Mouse (Mus musculus) macrophage (primary cell): ENCODE data around the gene Slc15a3. TPM values are rescaled to one million over a fixed set of nuclear protein-coding genes. Genes with fewer than 3 reads are reported as not detected.

Source experiments
- H3K27ac ChIP-seq: fragments of 350-480 bp; formaldehyde crosslinking; 2 replicates; pipeline ENCODE4 v1.9.0; 2021
- H3K36me3 ChIP-seq: fragments of 350-480 bp; formaldehyde crosslinking; 2 replicates; pipeline ENCODE4 v1.9.0; 2021; ENCODE audit errors: inconsistent target
- H3K4me3 ChIP-seq: fragments of 350-480 bp; formaldehyde crosslinking; 2 replicates; pipeline ENCODE4 v1.9.0; 2021; ENCODE audit errors: inconsistent target
- H3K79me2 ChIP-seq: fragments of 350-480 bp; formaldehyde crosslinking; 2 replicates; pipeline ENCODE4 v1.9.0; 2021; ENCODE audit errors: inconsistent target
- WGBS: methylation state at CpG from one replicate; pipeline ENCODE4 v1.1.7; 2026; ENCODE audit warnings: inconsistent platforms; ENCODE audit not compliant: missing documents; 5-methylcytosine and 5-hydroxymethylcytosine counted together
- polyA plus RNA-seq: library from polyadenylated mRNA; stranded (reverse); fragments of 250-400 nt; gene quantifications from 3 replicates; pipeline ENCODE4 v1.2.4, GENCODE M21; 2018; ENCODE audit warnings: inconsistent platforms

Gene Slc15a3
- polyA plus RNA-seq, 1 experiment from 2014 or later: 583 TPM

GRCm38 (mm10) chr19:10835671-10836070 lies 3.9 kb upstream of the Slc15a3 start:
- no peak overlapping the region for H3K27ac ChIP-seq
- H3K79me2 ChIP-seq: no peaks in the 10 kb centered on the region
- H3K36me3 ChIP-seq: no peaks in the 10 kb centered on the region
- H3K4me3 ChIP-seq: no peak overlapping the region
- whole genome bisulfite sequencing: 100% methylated on average over 3 of the region's 3 CpGs

- peak overlapping the region; percentile 100 for H3K27ac ChIP-seq
- 1% methylated on average over 16 of the region's 16 CpGs for WGBS
Observed at GRCm38 (mm10) chr19:10841721-10842626, 2.4 kb downstream of the Slc15a3 start.

GRCm38 (mm10) chr19:10842914-10843313 lies 3.4 kb downstream of the Slc15a3 start:
- peak overlapping the region; percentile 61 for H3K4me3 ChIP-seq
- peaks cover 56% of the 10 kb centered on the region for H3K79me2 ChIP-seq
- 41% methylated on average over 24 of the region's 24 CpGs for WGBS
- H3K36me3 ChIP-seq: peaks cover 26% of the 10 kb centered on the region
- peak overlapping the region; percentile 100 for H3K27ac ChIP-seq

More at GRCm38 (mm10) chr19:10841721-10842626, 2.4 kb downstream of the Slc15a3 start:
- Histone ChIP-seq H3K79me2 (peaks cover 46% of the 10 kb centered on the region), H3K4me3 (peak overlapping the region; percentile 61), H3K36me3 (peaks cover 16% of the 10 kb centered on the region)

GRCm38 (mm10) chr19:10844206-10844605 lies 4.7 kb downstream of the Slc15a3 start:
- 83% methylated on average over 2 of the region's 5 CpGs for WGBS
- H3K79me2 ChIP-seq: peaks cover 69% of the 10 kb centered on the region
- H3K36me3 ChIP-seq: peaks cover 37% of the 10 kb centered on the region
- H3K4me3 ChIP-seq: peak overlapping the region; percentile 61
- peak overlapping the region; percentile 100 for H3K27ac ChIP-seq

- Histone ChIP-seq H3K79me2 (peaks cover 81% of the 10 kb centered on the region), H3K27ac (no peak overlapping the region), H3K4me3 (peak overlapping the region; percentile 61), H3K36me3 (peaks cover 44% of the 10 kb centered on the region)
- whole genome bisulfite sequencing: 49% methylated on average over 3 of the region's 3 CpGs
Observed at GRCm38 (mm10) chr19:10845454-10845853, 5.9 kb downstream of the Slc15a3 start.

- H3K79me2 ChIP-seq: peaks cover 88% of the 10 kb centered on the region
- peaks cover 51% of the 10 kb centered on the region for H3K36me3 ChIP-seq
- H3K4me3 ChIP-seq: peak overlapping the region; percentile 61; the same call in 1 of the 2 replicates
- H3K27ac ChIP-seq: no peak overlapping the region
- 94% methylated on average over 6 of the region's 7 CpGs for WGBS
Observed at GRCm38 (mm10) chr19:10846150-10846549, 6.6 kb downstream of the Slc15a3 start.

GRCm38 (mm10) chr19:10847311-10848087 lies 8.0 kb downstream of the Slc15a3 start:
- Histone ChIP-seq H3K79me2 (peaks cover 98% of the 10 kb centered on the region), H3K4me3 (no peak overlapping the region), H3K36me3 (peaks cover 64% of the 10 kb centered on the region), H3K27ac (no peak overlapping the region)
- 96% methylated on average over 2 of the region's 3 CpGs for WGBS

GRCm38 (mm10) chr19:10855422-10855821 lies 15.9 kb downstream of the Slc15a3 start:
- Histone ChIP-seq H3K79me2 (peaks cover 19% of the 10 kb centered on the region; the same call in 1 of the 2 replicates), H3K36me3 (peaks cover 76% of the 10 kb centered on the region), H3K4me3 (no peak overlapping the region), H3K27ac (peak overlapping the region; percentile 65)
- WGBS: 75% methylated on average over 2 of the region's 3 CpGs

- WGBS: 23% methylated on average over 2 of the region's 2 CpGs
- Histone ChIP-seq H3K4me3 (no peak overlapping the region), H3K36me3 (peaks cover 66% of the 10 kb centered on the region), H3K27ac (peak overlapping the region; percentile 65), H3K79me2 (peaks cover 8% of the 10 kb centered on the region; the same call in 1 of the 2 replicates)
Observed at GRCm38 (mm10) chr19:10856520-10856919, 17.0 kb downstream of the Slc15a3 start.

- no peak overlapping the region for H3K27ac ChIP-seq
- WGBS: 90% methylated on average over 17 of the region's 22 CpGs
- no peaks in the 10 kb centered on the region for H3K79me2 ChIP-seq
- H3K36me3 ChIP-seq: peaks cover 33% of the 10 kb centered on the region
- no peak overlapping the region for H3K4me3 ChIP-seq
Observed at GRCm38 (mm10) chr19:10860072-10860497, 20.6 kb downstream of the Slc15a3 start.

GRCm38 (mm10) chr19:10866351-10866750 lies 26.8 kb downstream of the Slc15a3 start:
- no peaks in the 10 kb centered on the region for H3K36me3 ChIP-seq
- H3K4me3 ChIP-seq: no peak overlapping the region
- no peaks in the 10 kb centered on the region for H3K79me2 ChIP-seq
- 94% methylated on average over 12 of the region's 13 CpGs for WGBS
- H3K27ac ChIP-seq: no peak overlapping the region

- Histone ChIP-seq H3K36me3 (peaks cover 16% of the 10 kb centered on the region; the same call in 1 of the 2 replicates), H3K4me3 (no peak overlapping the region), H3K79me2 (no peaks in the 10 kb centered on the region), H3K27ac (no peak overlapping the region)
- WGBS: 66% methylated on average over 5 of the region's 5 CpGs
Observed at GRCm38 (mm10) chr19:10867946-10868622, 28.6 kb downstream of the Slc15a3 start.

- 10% methylated on average over 17 of the region's 17 CpGs for WGBS
- Histone ChIP-seq H3K4me3 (peak overlapping the region; percentile 25), H3K27ac (no peak overlapping the region), H3K79me2 (no peaks in the 10 kb centered on the region), H3K36me3 (peaks cover 22% of the 10 kb centered on the region; the same call in 1 of the 2 replicates)
Observed at GRCm38 (mm10) chr19:10868623-10869141, 29.2 kb downstream of the Slc15a3 start.
